Mouse (Mus musculus) thymus, adult 2 months (tissue): ENCODE results near the gene Tmem178b.

Source experiments
- CTCF ChIP-seq: fragments of 200-500 bp; IDR thresholded peaks from 2 replicates; pipeline ENCODE4 v1.5.1; 2012; ENCODE audit warnings: mild to moderate bottlenecking, control low read depth, low read length, moderate library complexity, borderline replicate concordance; ENCODE audit not compliant: control insufficient read depth, poor library complexity, insufficient read depth; ENCODE audit errors: extremely low read depth
- POLR2A ChIP-seq: fragments of 200-500 bp; IDR thresholded peaks from 2 replicates; pipeline ENCODE4 v1.6.1; 2012; ENCODE audit warnings: mild to moderate bottlenecking, low read length, control low read depth, moderate library complexity; ENCODE audit not compliant: control insufficient read depth, poor library complexity, insufficient read depth; ENCODE audit errors: extremely low read depth

GRCm38 (mm10) chr6:40008166-40008907 is 135.3 kb downstream of the Tmem178b start:
- TF ChIP-seq CTCF (no peak), POLR2A (no peak)
